Mouse (Mus musculus): ENCODE measurements around the gene Zdhhc5. TPM values are rescaled to one million over a fixed set of nuclear protein-coding genes. Genes with fewer than 3 reads are reported as not detected.

Gene Zdhhc5
- total and polyA plus RNA-seq, 3 experiments = 29.3 to 42.9 TPM; not detected in 1

GRCm38 (mm10) chr2:84682605-84683183 lies 32.3 kb downstream of the Zdhhc5 start:
- H3K9me3 ChIP-seq (replicated peaks; ENCODE audit: insufficient read depth, low read length) = no peaks in the 10 kb centered on the region
- H3K9ac ChIP-seq (ENCODE audit: control insufficient read depth, low read depth, low read length, poor library complexity, severe bottlenecking) = peak overlapping the region; percentile 66
- DNase-seq (ENCODE audit: low read depth, low spot score) = peak; percentile 84
- peaks cover 7 to 13% of the 10 kb centered on the region in 2 experiments for H3K4me1 ChIP-seq (ENCODE audit: control insufficient read depth in 1 of 2, insufficient read depth in 2 of 2, low read length in 2 of 2)
- H3K4me3 ChIP-seq (ENCODE audit: control insufficient read depth in 1 of 2, insufficient read depth in 1 of 2, low read depth in 2 of 2, low read length in 2 of 2) = peak overlapping the region; percentile 41 to 47
- H3K79me2 ChIP-seq (ENCODE audit: control insufficient read depth, insufficient read depth, low read length, poor library complexity) = peaks cover 13% of the 10 kb centered on the region
- peak; percentile 25; the same call in 1 of the 2 replicates for TF ChIP-seq TBP (IDR thresholded peaks at IDR 0.05; ENCODE audit: low read depth, low read length)
- no peak for TF ChIP-seq CHD2 (IDR thresholded peaks at IDR 0.05; ENCODE audit: low read length)
- no peak for TF ChIP-seq ZKSCAN1 (IDR thresholded peaks at IDR 0.05; ENCODE audit: low read depth, low read length)
- TF ChIP-seq SIN3A (IDR thresholded peaks at IDR 0.05; ENCODE audit: low read length) = peak; percentile 83
- no peak for TF ChIP-seq CTCF (IDR thresholded peaks at IDR 0.05 in 2 of 3, conservative IDR thresholded peaks at IDR 0.05 in 1 of 3; ENCODE audit: control insufficient read depth in 1 of 3, insufficient read depth in 1 of 3, low read depth in 2 of 3, low read length in 3 of 3, poor library complexity in 1 of 3, severe bottlenecking in 1 of 3)
- no peak for TF ChIP-seq MYC (IDR thresholded peaks at IDR 0.05; ENCODE audit: low read depth, low read length)
- no peak for TF ChIP-seq NRF1 (IDR thresholded peaks at IDR 0.05; ENCODE audit: insufficient read depth, low read depth, low read length, poor library complexity, severe bottlenecking)
- TF ChIP-seq GATA1 (IDR thresholded peaks at IDR 0.05; ENCODE audit: low read depth, low read length) = peak; percentile 87
- 0 out of 2 replicates have a peak, but pooled peaks have one; percentile 12 for TF ChIP-seq KAT2A (conservative IDR thresholded peaks at IDR 0.05; ENCODE audit: low read depth, low read length)
- TF ChIP-seq EP300 (IDR thresholded peaks at IDR 0.05; ENCODE audit: low read depth in 1 of 2, low read length in 2 of 2) = peak; percentile 77 to 78
- peak; percentile 44; the same call in 1 of the 2 replicates for TF ChIP-seq RCOR1 (IDR thresholded peaks at IDR 0.05; ENCODE audit: low read depth, low read length)
- no peak for TF ChIP-seq ELF1 (IDR thresholded peaks at IDR 0.05; ENCODE audit: low read depth, low read length)
- no peak for TF ChIP-seq UBTF (IDR thresholded peaks at IDR 0.05; ENCODE audit: borderline replicate concordance, insufficient read depth, low read depth, low read length)
- TF ChIP-seq SMC3 (IDR thresholded peaks at IDR 0.05; ENCODE audit: low read depth, low read length) = peak; percentile 17; the same call in 1 of the 2 replicates
- no peak for TF ChIP-seq USF2 (IDR thresholded peaks at IDR 0.05; ENCODE audit: borderline replicate concordance in 1 of 2, insufficient read depth in 1 of 2, low read depth in 1 of 2, low read length in 2 of 2)
- TF ChIP-seq ZMIZ1 (IDR thresholded peaks at IDR 0.05; ENCODE audit: low read depth, low read length) = no peak
- TF ChIP-seq ETS1 (IDR thresholded peaks at IDR 0.05; ENCODE audit: low read depth, low read length) = peak; percentile 72
- no peak; the same call in 1 of the 2 replicates for TF ChIP-seq MAZ (IDR thresholded peaks at IDR 0.05; ENCODE audit: low read depth, low read length)
- TF ChIP-seq ZNF384 (IDR thresholded peaks at IDR 0.05; ENCODE audit: low read depth, low read length) = 0 out of 2 replicates have a peak, but pooled peaks have one; percentile 37
- 0 out of 4 replicates have a peak, but pooled peaks of 1 of the 2 experiments have one; percentile 18 for TF ChIP-seq POLR2A (IDR thresholded peaks at IDR 0.05; ENCODE audit: control insufficient read depth in 1 of 2, insufficient read depth in 1 of 2, low read depth in 1 of 2, low read length in 2 of 2, poor library complexity in 1 of 2)
- TF ChIP-seq TCF12 (IDR thresholded peaks at IDR 0.05; ENCODE audit: low read depth, low read length) = peak; percentile 74
- TF ChIP-seq NELFE (IDR thresholded peaks at IDR 0.05; ENCODE audit: low read depth, low read length) = no peak
- no peak for TF ChIP-seq ZC3H11A (IDR thresholded peaks at IDR 0.05; ENCODE audit: low read depth, low read length)
- TF ChIP-seq TAL1 (IDR thresholded peaks at IDR 0.05; ENCODE audit: low read length) = peak; percentile 72
- TF ChIP-seq BHLHE40 (IDR thresholded peaks at IDR 0.05; ENCODE audit: borderline replicate concordance, low read depth, low read length) = no peak
- TF ChIP-seq POLR2AphosphoS5 (IDR thresholded peaks at IDR 0.05; ENCODE audit: borderline replicate concordance, low read depth, low read length) = no peak
- H3K27me3 ChIP-seq (ENCODE audit: control insufficient read depth in 1 of 2, insufficient read depth in 2 of 2, low read length in 2 of 2) = no peaks in the 10 kb centered on the region
- H3K36me3 ChIP-seq (ENCODE audit: control insufficient read depth in 1 of 2, insufficient read depth in 2 of 2, low read length in 2 of 2) = peaks cover 8 to 21% of the 10 kb centered on the region in 2 experiments
- H3K27ac ChIP-seq (ENCODE audit: control insufficient read depth, low read depth, low read length) = peak overlapping the region; percentile 98
